Mouse (Mus musculus): ENCODE data around the gene Hacd1. TPM values are rescaled to one million over a fixed set of nuclear protein-coding genes. Genes with fewer than 3 reads are reported as not detected.

Gene Hacd1
- polyA plus RNA-seq, 2 experiments: 55.4 to 74.7 TPM

GRCm38 (mm10) chr2:14074221-14074901 lies 18.4 kb upstream of the Hacd1 start:
- peak overlapping the region; percentile 66 for H3K4me2 ChIP-seq (replicated peaks; ENCODE audit: low read depth, low read length, severe bottlenecking)
- DNase-seq (ENCODE audit: low spot score): no peak
- H3K9me3 ChIP-seq (ENCODE audit: control insufficient read depth, low read length): no peaks in the 10 kb centered on the region
- H3K4me1 ChIP-seq (ENCODE audit: control insufficient read depth, insufficient read depth, low read length): peaks cover 21% of the 10 kb centered on the region
- no peak for TF ChIP-seq POLR2A (IDR thresholded peaks at IDR 0.05; ENCODE audit: borderline replicate concordance, extremely low read depth, insufficient read depth, insufficient read length)
- peak overlapping the region; percentile 91 for H3K4me3 ChIP-seq (replicated peaks; ENCODE audit: low read length)
- 0 out of 2 replicates have a peak, but pooled peaks have one; percentile 1 for ATAC-seq (ENCODE audit: low FRiP score, low read depth)
- peak overlapping the region; percentile 93 for H3K9ac ChIP-seq (ENCODE audit: low read depth, low read length, severe bottlenecking)
- H3K36me3 ChIP-seq (ENCODE audit: control insufficient read depth, insufficient read depth, low read length): no peaks in the 10 kb centered on the region
- 0% methylated on average over 30 of the region's 38 CpGs for WGBS
- no peaks in the 10 kb centered on the region for H3K27me3 ChIP-seq (ENCODE audit: control insufficient read depth, insufficient read depth, low read length)
- H3K27ac ChIP-seq (replicated peaks; ENCODE audit: low read depth, low read length): peak overlapping the region; percentile 97

- DNase-seq (ENCODE audit: low spot score): peak; percentile 93
- Histone ChIP-seq H3K4me3 (replicated peaks; ENCODE audit: low read length) (peak within 1 kb of the TSS; percentile 91), H3K36me3 (ENCODE audit: control insufficient read depth, insufficient read depth, low read length) (no peaks in the 10 kb centered on the region), H3K27ac (replicated peaks; ENCODE audit: low read depth, low read length) (peak within 1 kb of the TSS; percentile 97), H3K4me2 (replicated peaks; ENCODE audit: low read depth, low read length, severe bottlenecking) (peak within 1 kb of the TSS; percentile 66), H3K9me3 (ENCODE audit: control insufficient read depth, low read length) (no peaks in the 10 kb centered on the region), H3K9ac (ENCODE audit: low read depth, low read length, severe bottlenecking) (peak within 1 kb of the TSS; percentile 93), H3K4me1 (ENCODE audit: control insufficient read depth, insufficient read depth, low read length) (peaks cover 21% of the 10 kb centered on the region), H3K27me3 (ENCODE audit: control insufficient read depth, insufficient read depth, low read length) (no peaks in the 10 kb centered on the region)
- peak; percentile 95 for ATAC-seq (ENCODE audit: low FRiP score, low read depth)
- 0% methylated on average over 35 of the region's 50 CpGs for WGBS
- TF ChIP-seq POLR2A (IDR thresholded peaks at IDR 0.05; ENCODE audit: borderline replicate concordance, extremely low read depth, insufficient read depth, insufficient read length): peak; percentile 75; the same call in 1 of the 2 replicates
These were observed 17.7 kb upstream of the Hacd1 start, which contains the start of gene Stam for GRCm38 (mm10) chr2:14073362-14074220. TSS of gene Stam (plus strand) at chr2:14074098.

GRCm38 (mm10) chr2:14073008-14073361 lies 17.1 kb upstream of the Hacd1 start:
- ATAC-seq (ENCODE audit: low FRiP score, low read depth): no peak
- H3K4me3 ChIP-seq (replicated peaks; ENCODE audit: low read length): peak overlapping the region; percentile 91
- no peaks in the 10 kb centered on the region for H3K27me3 ChIP-seq (ENCODE audit: control insufficient read depth, insufficient read depth, low read length)
- no peaks in the 10 kb centered on the region for H3K36me3 ChIP-seq (ENCODE audit: control insufficient read depth, insufficient read depth, low read length)
- peak overlapping the region; percentile 66 for H3K4me2 ChIP-seq (replicated peaks; ENCODE audit: low read depth, low read length, severe bottlenecking)
- no peak for TF ChIP-seq POLR2A (IDR thresholded peaks at IDR 0.05; ENCODE audit: borderline replicate concordance, extremely low read depth, insufficient read depth, insufficient read length)
- peak overlapping the region; percentile 93 for H3K9ac ChIP-seq (ENCODE audit: low read depth, low read length, severe bottlenecking)
- DNase-seq (ENCODE audit: low spot score): no peak
- H3K4me1 ChIP-seq (ENCODE audit: control insufficient read depth, insufficient read depth, low read length): peaks cover 21% of the 10 kb centered on the region
- peak overlapping the region; percentile 97 for H3K27ac ChIP-seq (replicated peaks; ENCODE audit: low read depth, low read length)
- no peaks in the 10 kb centered on the region for H3K9me3 ChIP-seq (ENCODE audit: control insufficient read depth, low read length)
- 14% methylated on average over 8 of the region's 8 CpGs for WGBS

- Histone ChIP-seq H3K9ac (ENCODE audit: low read depth, low read length, severe bottlenecking) (no peak overlapping the region), H3K27me3 (ENCODE audit: control insufficient read depth, insufficient read depth, low read length) (no peaks in the 10 kb centered on the region), H3K4me1 (ENCODE audit: control insufficient read depth, insufficient read depth, low read length) (peaks cover 13% of the 10 kb centered on the region), H3K9me3 (ENCODE audit: control insufficient read depth, low read length) (no peaks in the 10 kb centered on the region), H3K4me2 (replicated peaks; ENCODE audit: low read depth, low read length, severe bottlenecking) (no peak overlapping the region), H3K27ac (replicated peaks; ENCODE audit: low read depth, low read length) (no peak overlapping the region), H3K4me3 (replicated peaks; ENCODE audit: low read length) (no peak overlapping the region), H3K36me3 (ENCODE audit: control insufficient read depth, insufficient read depth, low read length) (no peaks in the 10 kb centered on the region)
- 83% methylated on average over 8 of the region's 8 CpGs for WGBS
- no peak for TF ChIP-seq POLR2A (IDR thresholded peaks at IDR 0.05; ENCODE audit: borderline replicate concordance, extremely low read depth, insufficient read depth, insufficient read length)
- ATAC-seq (ENCODE audit: low FRiP score, low read depth): no peak
- no peak for DNase-seq (ENCODE audit: low spot score)
These were observed 14.5 kb upstream of the Hacd1 start for GRCm38 (mm10) chr2:14070466-14070865.

- no peak for TF ChIP-seq POLR2A (IDR thresholded peaks at IDR 0.05; ENCODE audit: borderline replicate concordance, extremely low read depth, insufficient read depth, insufficient read length)
- H3K36me3 ChIP-seq (ENCODE audit: control insufficient read depth, insufficient read depth, low read length): no peaks in the 10 kb centered on the region
- H3K4me1 ChIP-seq (ENCODE audit: control insufficient read depth, insufficient read depth, low read length): peaks cover 4% of the 10 kb centered on the region; the same call in 1 of the 2 replicates
- H3K27ac ChIP-seq (replicated peaks; ENCODE audit: low read depth, low read length): no peak overlapping the region
- DNase-seq (ENCODE audit: low spot score) (no peak), ATAC-seq (ENCODE audit: low FRiP score, low read depth) (no peak)
- no peaks in the 10 kb centered on the region for H3K27me3 ChIP-seq (ENCODE audit: control insufficient read depth, insufficient read depth, low read length)
- H3K4me2 ChIP-seq (replicated peaks; ENCODE audit: low read depth, low read length, severe bottlenecking): no peak overlapping the region
- H3K9ac ChIP-seq (ENCODE audit: low read depth, low read length, severe bottlenecking): no peak overlapping the region
- H3K9me3 ChIP-seq (ENCODE audit: control insufficient read depth, low read length): no peaks in the 10 kb centered on the region
- 89% methylated on average over 2 of the region's 2 CpGs for WGBS
- H3K4me3 ChIP-seq (replicated peaks; ENCODE audit: low read length): no peak overlapping the region
These were observed 13.1 kb upstream of the Hacd1 start for GRCm38 (mm10) chr2:14069027-14069426.
